Mouse (Mus musculus) kidney, embryonic 14.5 days (tissue): ENCODE data around the gene 2900026A02Rik. TPM values are rescaled to one million over a fixed set of nuclear protein-coding genes. Genes with fewer than 3 reads are reported as not detected.

Experiments
- ATAC-seq: fragments of 200-750 bp; cut with Nextera tagmentation; 2 replicates; pipeline ENCODE4 v1.8.0; 2017; ENCODE audit warnings: moderate number of reproducible peaks, mild to moderate bottlenecking, moderate TSS enrichment, moderate library complexity; ENCODE audit not compliant: low FRiP score, low TSS enrichment
- H3K27ac ChIP-seq: fragments of 300-500 bp; sonication (generic); 2 replicates; pipeline ENCODE4 v1.5.1; 2014; ENCODE audit warnings: low read depth, mild to moderate bottlenecking, low read length, moderate library complexity, mixed read lengths
- H3K27me3 ChIP-seq: fragments of 300-500 bp; sonication (generic); 2 replicates; pipeline ENCODE4 v1.6.1; 2014; ENCODE audit warnings: mild to moderate bottlenecking, low read length; ENCODE audit not compliant: control insufficient read depth, insufficient read depth
- H3K36me3 ChIP-seq: fragments of 300-500 bp; sonication (generic); 2 replicates; pipeline ENCODE4 v1.6.1; 2014; ENCODE audit warnings: low read length, mixed read lengths; ENCODE audit not compliant: control insufficient read depth, insufficient read depth
- H3K4me1 ChIP-seq: fragments of 300-500 bp; sonication (generic); 2 replicates; pipeline ENCODE4 v1.6.1; 2014; ENCODE audit warnings: low read length, mixed read lengths; ENCODE audit not compliant: control insufficient read depth, insufficient read depth
- H3K4me2 ChIP-seq: fragments of 300-500 bp; sonication (generic); replicated peaks from 2 replicates; pipeline ENCODE4 v1.6.1; 2014; ENCODE audit warnings: low read depth, mild to moderate bottlenecking, low read length
- H3K4me3 ChIP-seq: fragments of 300-500 bp; sonication (generic); 2 replicates; pipeline ENCODE4 v1.5.1; 2014; ENCODE audit warnings: mild to moderate bottlenecking, low read length
- H3K9ac ChIP-seq: fragments of 300-500 bp; sonication (generic); 2 replicates; pipeline ENCODE4 v1.6.1; 2014; ENCODE audit warnings: low read depth, mild to moderate bottlenecking, low read length, moderate library complexity
- H3K9me3 ChIP-seq: fragments of 300-500 bp; sonication (generic); 2 replicates; pipeline ENCODE4 v1.6.1; 2016; ENCODE audit warnings: low read length; ENCODE audit not compliant: control insufficient read depth
- WGBS: fragments of 180-500 bp; shearing (Covaris S2); extraction: QIAGEN DNeasy Blood & Tissue Kit; methylation state at CpG from one replicate; pipeline ENCODE4 v1.1.7; 2014; 5-methylcytosine and 5-hydroxymethylcytosine counted together
- polyA plus RNA-seq: library from polyadenylated mRNA; unstranded; fragments of >200 nt; fragmentation: Nextera tagmentation; extraction: Ambion mirVana; gene quantifications from 2 replicates; pipeline ENCODE4 v1.2.1, GENCODE M21; 2014

2900026A02Rik gene
- polyA plus RNA-seq, 1 experiment from 2014 or later, result 5.4 TPM

DNA sequence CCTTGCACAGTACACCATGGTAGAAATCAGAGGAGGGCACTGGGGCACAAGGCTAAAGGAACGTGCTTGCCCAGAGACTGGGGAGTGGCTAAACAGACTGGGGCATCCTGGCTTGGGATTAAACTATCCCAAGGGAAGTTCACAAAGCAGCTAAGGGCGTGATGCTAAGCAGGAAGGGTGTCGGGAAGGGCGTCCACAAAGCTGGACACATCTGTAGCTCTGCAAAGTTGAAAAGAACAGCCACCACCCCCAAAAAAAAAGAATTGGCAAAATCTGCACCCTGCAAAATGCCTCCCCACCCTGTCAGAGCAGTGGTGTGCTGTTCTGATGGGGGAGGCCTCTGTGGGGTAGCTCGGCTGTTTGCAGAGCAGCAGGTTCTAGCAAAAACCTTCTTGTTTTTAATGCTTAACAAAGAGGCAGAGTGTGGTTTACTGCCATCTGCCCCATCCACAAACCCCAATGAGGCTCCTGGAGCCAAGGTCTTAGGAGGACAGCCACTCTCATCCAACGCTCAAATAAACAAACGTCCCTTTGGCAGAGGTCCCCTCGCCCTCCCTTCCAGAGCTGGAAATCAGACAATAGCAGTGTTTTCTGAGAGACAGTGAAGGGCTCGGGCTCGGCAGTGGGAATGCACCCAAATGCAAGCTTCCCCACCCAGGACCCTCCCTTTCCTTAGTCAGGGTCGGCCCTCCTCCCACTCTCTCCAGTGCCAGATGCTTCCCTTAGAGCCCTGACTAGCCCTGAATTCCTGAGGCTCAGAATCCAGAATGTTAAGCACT lies 12.2 kb downstream of the 2900026A02Rik start:
- Histone ChIP-seq H3K27me3 (no peaks in the 10 kb centered on the region), H3K4me3 (no peak overlapping the region), H3K36me3 (no peaks in the 10 kb centered on the region), H3K9ac (no peak overlapping the region), H3K27ac (peak overlapping the region; percentile 83), H3K4me1 (peaks cover 21% of the 10 kb centered on the region), H3K9me3 (no peaks in the 10 kb centered on the region), H3K4me2 (0 out of 2 replicates have a peak overlapping the region, but pooled peaks have one; percentile 13)
- 48% methylated on average over 11 of the region's 11 CpGs for WGBS
- peak; percentile 56; the same call in 1 of the 2 replicates for ATAC-seq

DNA sequence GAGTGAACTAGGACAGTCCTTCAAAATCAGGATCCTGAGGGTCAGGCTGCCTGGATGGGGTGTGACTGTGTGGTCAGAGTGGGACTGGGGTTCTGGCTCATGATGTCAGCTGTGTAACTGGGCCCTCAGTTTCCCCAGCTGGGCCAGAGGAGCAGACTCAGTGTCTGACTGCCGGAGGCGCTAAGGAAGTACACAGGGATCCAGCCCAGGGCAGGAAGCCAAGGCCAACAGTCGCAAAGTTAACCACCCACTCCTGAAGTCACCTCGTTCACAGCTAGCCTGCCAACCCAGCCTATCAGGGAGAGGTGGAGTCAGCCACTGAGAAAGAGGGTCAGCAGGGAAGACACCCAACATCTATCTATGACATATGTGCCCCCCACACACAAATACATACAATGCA lies 13.0 kb downstream of the 2900026A02Rik start:
- ATAC-seq, result 0 out of 2 replicates have a peak, but pooled peaks have one; percentile 9
- no peak overlapping the region for H3K9ac ChIP-seq
- no peak overlapping the region for H3K4me2 ChIP-seq
- no peaks in the 10 kb centered on the region for H3K27me3 ChIP-seq
- no peak overlapping the region for H3K4me3 ChIP-seq
- H3K9me3 ChIP-seq, result peaks cover 3% of the 10 kb centered on the region; the same call in 1 of the 2 replicates
- 64% methylated on average over 4 of the region's 4 CpGs for WGBS
- H3K27ac ChIP-seq, result peak overlapping the region; percentile 69; the same call in 1 of the 2 replicates
- H3K36me3 ChIP-seq, result no peaks in the 10 kb centered on the region
- peaks cover 21% of the 10 kb centered on the region for H3K4me1 ChIP-seq

DNA sequence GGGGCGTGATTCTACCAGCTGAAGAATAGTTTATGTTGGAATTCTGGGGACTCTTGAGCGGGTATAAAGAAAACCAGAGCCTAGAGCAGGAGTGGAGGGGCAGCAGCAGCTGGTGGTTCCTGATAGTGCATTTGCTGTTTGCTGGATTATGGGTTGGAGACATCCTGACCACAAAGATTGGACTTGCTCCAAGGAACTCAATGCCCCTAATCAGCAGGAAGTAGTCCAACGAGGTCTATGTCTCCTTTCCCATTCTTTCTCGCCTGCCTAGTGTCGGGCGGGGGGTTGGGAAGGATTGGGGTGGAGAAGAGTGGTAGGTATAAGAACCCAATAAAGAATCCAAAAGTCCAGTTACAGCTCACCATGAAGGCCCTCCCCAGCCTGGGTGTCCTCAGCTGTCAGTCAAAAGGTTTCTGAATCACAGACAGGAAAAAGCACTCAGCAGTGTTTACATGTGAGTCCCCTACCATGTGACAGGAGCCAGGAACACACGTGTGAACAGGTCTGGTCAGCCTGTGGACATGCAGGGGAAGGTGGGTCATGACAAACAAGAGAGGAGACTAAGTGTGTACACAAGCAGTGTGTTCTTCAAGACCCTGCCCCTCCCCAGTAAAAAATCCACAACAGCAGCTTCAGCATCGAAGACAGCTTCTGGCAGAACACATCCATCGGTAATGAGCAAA lies 14.2 kb downstream of the 2900026A02Rik start:
- Histone ChIP-seq H3K4me1 (peaks cover 14% of the 10 kb centered on the region), H3K9me3 (peaks cover 4% of the 10 kb centered on the region; the same call in 1 of the 2 replicates), H3K27me3 (no peaks in the 10 kb centered on the region), H3K36me3 (no peaks in the 10 kb centered on the region), H3K9ac (no peak overlapping the region), H3K4me3 (no peak overlapping the region), H3K4me2 (no peak overlapping the region), H3K27ac (peak overlapping the region; percentile 24; the same call in 1 of the 2 replicates)
- no peak for ATAC-seq
- 56% methylated on average over 9 of the region's 9 CpGs for WGBS

DNA sequence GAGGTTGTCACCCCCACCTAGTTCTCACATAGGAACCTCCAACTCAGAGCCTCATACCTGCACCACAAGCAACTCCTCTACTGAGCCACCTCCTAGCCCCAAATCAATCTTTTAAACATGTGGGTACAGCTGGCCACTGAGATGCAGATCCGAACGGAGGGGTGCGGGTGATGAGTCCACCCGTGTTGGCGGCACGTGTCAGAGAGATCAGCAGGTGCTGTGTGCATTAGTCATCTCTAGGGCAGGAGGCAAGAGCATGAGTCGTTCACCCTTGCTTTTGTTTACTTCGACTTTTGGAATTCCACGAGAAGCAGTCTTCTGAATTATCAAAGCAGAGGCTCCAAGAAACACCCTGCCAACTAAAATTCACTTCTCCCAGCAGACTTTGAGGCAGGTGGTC lies 16.8 kb downstream of the 2900026A02Rik start:
- Histone ChIP-seq H3K27ac (no peak overlapping the region), H3K36me3 (no peaks in the 10 kb centered on the region), H3K4me1 (peaks cover 10% of the 10 kb centered on the region), H3K4me3 (no peak overlapping the region), H3K9me3 (peaks cover 4% of the 10 kb centered on the region; the same call in 1 of the 2 replicates), H3K4me2 (no peak overlapping the region), H3K9ac (no peak overlapping the region), H3K27me3 (no peaks in the 10 kb centered on the region)
- WGBS, result 92% methylated on average over 9 of the region's 9 CpGs
- ATAC-seq, result no peak

DNA sequence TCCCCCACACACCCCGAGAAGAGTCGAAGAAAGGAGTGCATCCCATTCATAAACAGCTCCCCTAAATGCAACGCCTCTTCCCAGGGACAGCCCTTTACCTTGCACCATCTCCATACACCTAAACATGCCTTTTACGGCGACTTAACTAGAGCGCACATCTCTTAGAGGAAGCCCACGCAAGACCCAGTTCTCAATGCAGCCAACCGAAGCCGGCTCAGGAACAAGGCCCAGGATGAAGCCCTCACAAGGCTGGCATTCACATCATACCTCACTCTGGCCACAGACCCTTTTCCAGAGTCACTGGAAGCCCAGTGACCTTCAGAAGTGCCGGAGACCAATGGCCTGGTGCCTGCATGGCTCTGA lies 21.3 kb downstream of the 2900026A02Rik start:
- H3K4me1 ChIP-seq, result no peaks in the 10 kb centered on the region
- no peak overlapping the region for H3K4me3 ChIP-seq
- no peaks in the 10 kb centered on the region for H3K36me3 ChIP-seq
- H3K27me3 ChIP-seq, result no peaks in the 10 kb centered on the region
- peaks cover 4% of the 10 kb centered on the region; the same call in 1 of the 2 replicates for H3K9me3 ChIP-seq
- WGBS, result 86% methylated on average over 10 of the region's 10 CpGs
- no peak overlapping the region for H3K4me2 ChIP-seq
- H3K27ac ChIP-seq, result no peak overlapping the region
- no peak overlapping the region for H3K9ac ChIP-seq
- no peak for ATAC-seq

DNA sequence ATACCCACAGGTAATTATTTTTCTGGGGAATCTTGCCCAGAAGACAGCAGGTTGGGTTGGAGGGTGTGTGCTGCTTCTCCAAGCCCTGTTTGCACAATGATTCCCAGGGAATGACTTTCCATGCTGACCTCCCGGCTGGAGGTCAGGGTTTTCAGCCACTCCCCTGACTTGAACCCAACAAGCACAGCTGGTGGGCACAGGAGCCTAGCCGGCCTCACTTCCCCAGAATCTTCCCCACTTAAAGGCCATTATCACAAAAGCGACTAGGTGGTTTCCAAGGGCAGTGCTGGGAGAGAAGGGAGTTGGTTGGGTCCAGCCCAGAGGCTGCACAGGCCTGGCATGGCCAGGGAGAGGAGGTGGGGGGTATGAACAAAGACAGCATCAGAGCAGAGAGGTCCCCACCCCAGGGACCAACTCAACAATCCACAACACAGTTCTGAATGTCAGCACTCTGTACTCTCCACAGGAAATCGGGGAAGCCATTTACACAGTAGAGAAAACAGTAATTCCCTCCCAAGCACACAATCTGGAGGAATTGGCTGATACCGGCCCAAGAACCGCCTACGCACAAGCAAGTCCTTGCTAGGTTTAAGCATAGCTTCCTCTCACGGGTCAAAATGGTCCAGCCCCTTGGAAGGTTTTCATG lies 21.8 kb downstream of the 2900026A02Rik start:
- WGBS, result 46% methylated on average over 8 of the region's 8 CpGs
- Histone ChIP-seq H3K4me3 (no peak overlapping the region), H3K9ac (no peak overlapping the region), H3K27me3 (no peaks in the 10 kb centered on the region), H3K36me3 (no peaks in the 10 kb centered on the region), H3K4me2 (no peak overlapping the region), H3K4me1 (no peaks in the 10 kb centered on the region), H3K27ac (peak overlapping the region; percentile 26; the same call in 1 of the 2 replicates), H3K9me3 (peaks cover 4% of the 10 kb centered on the region; the same call in 1 of the 2 replicates)
- no peak for ATAC-seq

DNA sequence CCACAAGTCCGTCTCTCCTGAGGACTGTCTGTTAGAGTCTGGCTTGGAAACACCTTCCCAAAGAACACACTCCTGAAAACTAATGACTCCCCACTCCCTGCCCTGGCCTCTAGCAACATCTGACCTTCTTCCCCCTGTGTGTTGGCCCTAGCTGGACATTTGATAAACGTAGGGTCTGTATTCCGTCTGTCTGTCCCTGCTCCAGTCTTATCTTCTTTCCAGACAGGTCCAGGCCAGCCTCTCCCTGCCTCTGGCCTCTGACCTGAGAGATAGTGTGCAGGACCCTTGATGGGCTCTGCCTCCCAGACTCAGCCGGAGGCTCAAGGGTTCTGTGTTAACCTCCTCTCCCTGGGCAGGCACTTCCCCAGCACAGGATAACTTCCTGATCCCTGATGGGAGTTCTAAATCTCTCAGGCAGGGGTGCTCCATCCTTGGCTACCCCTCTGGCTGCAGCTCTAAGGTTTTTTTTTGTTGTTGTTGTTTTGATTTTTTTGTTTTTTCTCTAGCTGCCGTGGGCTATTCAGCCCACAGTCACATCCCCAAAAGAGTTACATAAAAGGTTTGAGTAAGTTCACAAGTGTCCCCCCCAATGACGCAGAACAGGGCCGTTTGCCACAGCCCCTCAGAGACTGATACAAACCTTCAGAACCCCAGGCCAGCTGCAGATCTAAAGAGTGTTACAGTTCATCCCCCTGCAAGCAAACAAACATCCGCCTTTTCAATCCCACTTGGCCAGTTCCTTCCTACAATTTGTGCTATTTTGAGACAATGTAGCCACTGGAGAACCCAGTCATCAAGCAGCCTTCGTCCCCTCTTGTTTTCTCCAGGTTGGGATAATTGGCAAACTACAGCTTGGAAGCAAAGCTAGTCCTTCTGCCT lies 23.9 kb downstream of the 2900026A02Rik start:
- Histone ChIP-seq H3K4me1 (0 out of 2 replicates have a peak, but pooled peaks cover 3% of the 10 kb centered on the region), H3K36me3 (no peaks in the 10 kb centered on the region), H3K9ac (no peak overlapping the region), H3K27me3 (no peaks in the 10 kb centered on the region), H3K27ac (peak overlapping the region; percentile 74), H3K9me3 (no peaks in the 10 kb centered on the region), H3K4me3 (no peak overlapping the region), H3K4me2 (no peak overlapping the region)
- 53% methylated on average over 9 of the region's 9 CpGs for WGBS
- ATAC-seq, result no peak

DNA sequence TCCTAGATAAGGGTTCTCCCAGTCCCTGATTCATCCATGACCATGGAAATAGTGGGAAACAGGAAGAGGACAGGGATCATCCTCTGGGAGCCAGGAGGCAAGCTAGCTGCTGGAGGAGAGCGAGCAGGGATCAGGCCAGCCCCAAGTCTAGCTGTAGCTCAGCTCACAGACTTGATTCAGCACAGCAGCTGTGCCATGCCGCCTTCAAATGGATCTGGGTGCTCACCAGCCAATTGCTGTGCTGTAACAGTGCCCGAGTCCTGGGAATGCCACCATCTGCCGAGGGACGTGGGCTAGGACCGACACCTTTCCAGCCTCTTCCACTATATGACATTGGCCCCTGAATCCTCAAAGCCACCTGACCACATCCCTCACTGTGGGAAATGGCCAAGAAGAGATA lies 25.1 kb downstream of the 2900026A02Rik start:
- Histone ChIP-seq H3K27ac (no peak overlapping the region), H3K4me1 (0 out of 2 replicates have a peak, but pooled peaks cover 3% of the 10 kb centered on the region)
- 90% methylated on average over 6 of the region's 6 CpGs for WGBS

More for the DNA sequence above, 25.1 kb downstream of the 2900026A02Rik start:
- Histone ChIP-seq H3K4me3 (no peak overlapping the region), H3K36me3 (peaks cover 3% of the 10 kb centered on the region; the same call in 1 of the 2 replicates), H3K4me2 (no peak overlapping the region), H3K9ac (no peak overlapping the region), H3K9me3 (no peaks in the 10 kb centered on the region), H3K27me3 (no peaks in the 10 kb centered on the region)
- no peak for ATAC-seq
